ENCODE assay signal across 8 mouse cellular contexts in genomic region chr4:149166957-149167611, GRCm38 (mm10). TPM values are rescaled to one million over a fixed set of nuclear protein-coding genes. Genes with fewer than 3 reads are reported as not detected.
A peak's percentile ranks its signal among the peaks of the same experiment; 100 is the strongest.
DNase-seq lines count a peak whose midpoint lies in the region; ATAC-seq and TF ChIP-seq lines count a peak whose summit lies in the region.

No protein-coding gene starts in this region.

- ATAC-seq in heart, embryonic 15.5 days (replicated peaks; ENCODE audit: insufficient number of reproducible peaks, insufficient read depth, low FRiP score, low read depth): no peak; the same call in none of the 2 replicates
- ATAC-seq in megakaryocyte-erythroid progenitor cell, adult 5-6 weeks (replicated peaks; ENCODE audit: low FRiP score, low TSS enrichment, poor library complexity, severe bottlenecking): 0 out of 2 replicates have a peak, but pooled peaks have one; percentile 13
- ATAC-seq in stomach, postnatal 0 days (ENCODE audit: low FRiP score, low TSS enrichment): no peak; the same call in 1 of the 2 replicates

- peak overlapping the region; percentile 98 for H3K4me3 ChIP-seq in heart, embryonic 10.5 days
- peak overlapping the region; percentile 94 for H3K4me3 ChIP-seq in heart, embryonic 15.5 days
- H3K4me3 ChIP-seq in stomach, postnatal 0 days (ENCODE audit: low read depth, low read length): peak overlapping the region; percentile 79

- H3K4me1 ChIP-seq in heart, embryonic 10.5 days: peaks cover 21% of the 10 kb centered on the region
- H3K4me1 ChIP-seq in heart, embryonic 15.5 days (replicated peaks): peaks cover 20% of the 10 kb centered on the region
- no peaks in the 10 kb centered on the region for H3K4me1 ChIP-seq in stomach, postnatal 0 days (replicated peaks; ENCODE audit: control insufficient read depth, insufficient read depth)

- TF ChIP-seq CTCF in brain, embryonic 14.5 days (IDR thresholded peaks at IDR 0.05; ENCODE audit: borderline replicate concordance, extremely low read depth, insufficient read depth, insufficient read length): no peak
- no peak for TF ChIP-seq CTCF in stomach, postnatal 0 days (IDR thresholded peaks at IDR 0.05; ENCODE audit: low read depth)

- H3K36me3 ChIP-seq in heart, embryonic 10.5 days: peaks cover 31% of the 10 kb centered on the region
- peaks cover 5% of the 10 kb centered on the region for H3K36me3 ChIP-seq in heart, embryonic 15.5 days
- H3K36me3 ChIP-seq in stomach, postnatal 0 days (ENCODE audit: control insufficient read depth, insufficient read depth, low read length): peaks cover 5% of the 10 kb centered on the region; the same call in 1 of the 2 replicates

- WGBS in heart, embryonic 10.5 days: under 1% methylated on average over 27 of the region's 27 CpGs
- WGBS in heart, embryonic 15.5 days: 1% methylated on average over 27 of the region's 27 CpGs
- WGBS in stomach, postnatal 0 days: under 1% methylated on average over 27 of the region's 27 CpGs

- peak overlapping the region; percentile 93 for H3K4me2 ChIP-seq in heart, embryonic 15.5 days
- peak overlapping the region; percentile 90 for H3K4me2 ChIP-seq in stomach, postnatal 0 days (replicated peaks; ENCODE audit: low read depth)

- no peaks in the 10 kb centered on the region for H3K27me3 ChIP-seq in heart, embryonic 10.5 days (ENCODE audit: insufficient read depth, poor library complexity, severe bottlenecking)
- H3K27me3 ChIP-seq in heart, embryonic 15.5 days: no peaks in the 10 kb centered on the region
- no peaks in the 10 kb centered on the region for H3K27me3 ChIP-seq in stomach, postnatal 0 days (ENCODE audit: control insufficient read depth, insufficient read depth, low read length)

- no peaks in the 10 kb centered on the region for H3K9me3 ChIP-seq in heart, embryonic 10.5 days
- no peaks in the 10 kb centered on the region for H3K9me3 ChIP-seq in heart, embryonic 15.5 days (replicated peaks)
- H3K9me3 ChIP-seq in stomach, postnatal 0 days (ENCODE audit: control insufficient read depth, low read length): no peaks in the 10 kb centered on the region

- no peak for TF ChIP-seq EP300 in stomach, postnatal 0 days (optimal IDR thresholded peaks at IDR 0.05)

- peak overlapping the region; percentile 95 for H3K27ac ChIP-seq in heart, embryonic 10.5 days
- H3K27ac ChIP-seq in heart, embryonic 15.5 days: peak overlapping the region; percentile 83
- peak overlapping the region; percentile 95 for H3K27ac ChIP-seq in stomach, postnatal 0 days (replicated peaks)

- no peak for TF ChIP-seq POLR2A in brain, embryonic 14.5 days (IDR thresholded peaks at IDR 0.05; ENCODE audit: borderline replicate concordance, extremely low read depth, insufficient read depth, insufficient read length, poor library complexity, severe bottlenecking)

- DNase-seq in heart, embryonic 10.5 days (ENCODE audit: low spot score): peak; percentile 77
- DNase-seq in heart, adult 8-10 months (ENCODE audit: low spot score): no peak
- DNase-seq in brain, embryonic 14.5 days (ENCODE audit: low read depth): peak; percentile 44
- DNase-seq in layer of hippocampus, postnatal 10 days (ENCODE audit: low spot score in 2 of 2): peak; percentile 30 to 51
- peak; percentile 39 for DNase-seq in stomach, postnatal 0 days (ENCODE audit: low spot score)
- no peak for DNase-seq in right cerebral cortex, postnatal 4 days

- peak overlapping the region; percentile 95 for H3K9ac ChIP-seq in heart, embryonic 15.5 days
- H3K9ac ChIP-seq in stomach, postnatal 0 days (ENCODE audit: low read length): peak overlapping the region; percentile 66

RNA-seq across cellular contexts. Expression of gene Pgd, which starts 0.5 kb away (rescaled TPM):
- polyA plus RNA-seq in heart, embryonic 10.5 days (2016; fragmentation: Nextera tagmentation; extraction: Ambion mirVana): 116 and 133 TPM in 2 replicates
- total RNA-seq in heart, adult 8-10 months (2022): 10 to 100 TPM; 37.5 to 47.2 (median 42.3) TPM
- 94.0 and 107 TPM in 2 replicates for polyA plus RNA-seq in brain, embryonic 14.5 days (2012; rRNA removed)
- 66.7 and 81.5 TPM in 2 replicates for polyA plus RNA-seq in heart, embryonic 15.5 days (2015; fragmentation: Nextera tagmentation; extraction: Ambion mirVana)
- total RNA-seq in layer of hippocampus, postnatal 10 days (2021): 10 to 100 TPM; 52.0 to 52.1 TPM
- 59.1 and 67.1 TPM in 2 replicates for total RNA-seq in megakaryocyte-erythroid progenitor cell, adult 5-6 weeks (2014; fragmentation: Nextera tagmentation)
- total RNA-seq in megakaryocyte-erythroid progenitor cell, adult 5-6 weeks (2017): 35.3 and 42.4 TPM in 2 replicates
- polyA plus RNA-seq in stomach, postnatal 0 days (2015; fragmentation: Nextera tagmentation; extraction: Ambion mirVana): 266 and 290 TPM in 2 replicates

RNA-seq across cellular contexts. Expression of gene Cenps, which starts 29.7 kb away (rescaled TPM):
- 29.7 and 38.6 TPM in 2 replicates for polyA plus RNA-seq in heart, embryonic 10.5 days (2016; fragmentation: Nextera tagmentation; extraction: Ambion mirVana)
- 10 to 100 TPM in 2 of 4 experiments, 1 to 10 TPM in 2; 6.5 to 10.8 (median 9.4) TPM for total RNA-seq in heart, adult 8-10 months (2022)
- polyA plus RNA-seq in brain, embryonic 14.5 days (2012; rRNA removed): 15.1 and 20.2 TPM in 2 replicates
- 18.4 and 19.5 TPM in 2 replicates for polyA plus RNA-seq in heart, embryonic 15.5 days (2015; fragmentation: Nextera tagmentation; extraction: Ambion mirVana)
- 10 to 100 TPM; 23.8 to 28.4 TPM for total RNA-seq in layer of hippocampus, postnatal 10 days (2021)
- 29.6 and 48.0 TPM in 2 replicates for total RNA-seq in megakaryocyte-erythroid progenitor cell, adult 5-6 weeks (2014; fragmentation: Nextera tagmentation)
- 15.4 and 26.2 TPM in 2 replicates for total RNA-seq in megakaryocyte-erythroid progenitor cell, adult 5-6 weeks (2017)
- 10.6 and 11.5 TPM in 2 replicates for polyA plus RNA-seq in stomach, postnatal 0 days (2015; fragmentation: Nextera tagmentation; extraction: Ambion mirVana)

RNA-seq across cellular contexts. Expression of gene Cort, which starts 40.5 kb away (rescaled TPM):
- 0.28 TPM in 1 of 2 replicates, not detected in the other for polyA plus RNA-seq in heart, embryonic 10.5 days (2016; fragmentation: Nextera tagmentation; extraction: Ambion mirVana)
- 1 to 10 TPM in 1 of 4 experiments, under 1 TPM in 2, not detected in 1; 0.41 to 1.1 (median 0.84) TPM for total RNA-seq in heart, adult 8-10 months (2022)
- 0.11 and 0.46 TPM in 2 replicates for polyA plus RNA-seq in brain, embryonic 14.5 days (2012; rRNA removed)
- 0.22 and 0.25 TPM in 2 replicates for polyA plus RNA-seq in heart, embryonic 15.5 days (2015; fragmentation: Nextera tagmentation; extraction: Ambion mirVana)
- total RNA-seq in layer of hippocampus, postnatal 10 days (2021): 10 to 100 TPM; 17.8 to 22.2 TPM
- not detected in 2 replicates for total RNA-seq in megakaryocyte-erythroid progenitor cell, adult 5-6 weeks (2014; fragmentation: Nextera tagmentation)
- not detected in 2 replicates for total RNA-seq in megakaryocyte-erythroid progenitor cell, adult 5-6 weeks (2017)
- polyA plus RNA-seq in stomach, postnatal 0 days (2015; fragmentation: Nextera tagmentation; extraction: Ambion mirVana): not detected in 2 replicates

Comparison
In these comparisons a context has a peak if more than half of its experiments do, and no peak if none do; other contexts are left out.
1. DNase-seq: peak in heart, embryonic 10.5 days (single experiment), brain, embryonic 14.5 days (single experiment), layer of hippocampus, postnatal 10 days (2 of 2) and stomach, postnatal 0 days (single experiment); none in heart, adult 8-10 months (single experiment) and right cerebral cortex, postnatal 4 days (single experiment).
2. Peak in every context shown above with its lines, with median percentiles within 50 percentile points of each other: H3K27ac ChIP-seq and H3K4me3 ChIP-seq.